Mouse (Mus musculus) T-cell, adult 2 months (primary cell): ENCODE results near the gene Fstl4.
A peak's percentile ranks its signal among the peaks of the same experiment; 100 is the strongest.
"Not testable (repeated sequence)": the region's sequence is repeated elsewhere in the genome, so short reads cannot be mapped to it uniquely, and the experiment has no call there.

ENCODE experiments used
- DNase-seq: peaks from one replicate; pipeline ENCODE4 v3.0.0; 2022; ENCODE audit warnings: low spot score

Gene Fstl4

GRCm38 (mm10) chr11:53087896-53088295, 323.5 kb downstream of the Fstl4 start:
- DNase-seq = not testable (repeated sequence)

- DNase-seq = no peak
Measured at GRCm38 (mm10) chr11:53091596-53091995, 327.2 kb downstream of the Fstl4 start.

- DNase-seq = peak; percentile 10
Measured at GRCm38 (mm10) chr11:53096871-53097270, 332.4 kb downstream of the Fstl4 start.

GRCm38 (mm10) chr11:53097331-53097730, 332.9 kb downstream of the Fstl4 start:
- DNase-seq = no peak

- no peak for DNase-seq
Measured at GRCm38 (mm10) chr11:53097870-53098269, 333.4 kb downstream of the Fstl4 start.

GRCm38 (mm10) chr11:53098780-53099198, 334.4 kb downstream of the Fstl4 start:
- no peak for DNase-seq

- no peak for DNase-seq
Measured at GRCm38 (mm10) chr11:53099322-53099721, 334.9 kb downstream of the Fstl4 start.

- no peak for DNase-seq
Measured at GRCm38 (mm10) chr11:53101732-53102131, 337.3 kb downstream of the Fstl4 start.

GRCm38 (mm10) chr11:53103601-53104325, 339.3 kb downstream of the Fstl4 start:
- DNase-seq = no peak

GRCm38 (mm10) chr11:53107706-53108105, 343.3 kb downstream of the Fstl4 start:
- DNase-seq = no peak

GRCm38 (mm10) chr11:53108798-53109197, 344.4 kb downstream of the Fstl4 start:
- no peak for DNase-seq

GRCm38 (mm10) chr11:53109701-53110467, 345.4 kb downstream of the Fstl4 start:
- no peak for DNase-seq

- no peak for DNase-seq
Measured at GRCm38 (mm10) chr11:53115711-53116110, 351.3 kb downstream of the Fstl4 start.

GRCm38 (mm10) chr11:53116356-53116755, 351.9 kb downstream of the Fstl4 start:
- DNase-seq = no peak

GRCm38 (mm10) chr11:53118226-53118965, 354.0 kb downstream of the Fstl4 start:
- no peak for DNase-seq

GRCm38 (mm10) chr11:53119966-53120365, 355.5 kb downstream of the Fstl4 start:
- DNase-seq = no peak

- DNase-seq = no peak
Measured at GRCm38 (mm10) chr11:53121208-53121607, 356.8 kb downstream of the Fstl4 start.

GRCm38 (mm10) chr11:53124799-53125198, 360.4 kb downstream of the Fstl4 start:
- DNase-seq = no peak

GRCm38 (mm10) chr11:53126660-53127059, 362.2 kb downstream of the Fstl4 start:
- DNase-seq = no peak

- DNase-seq = peak; percentile 17
Measured at GRCm38 (mm10) chr11:53128661-53129060, 364.2 kb downstream of the Fstl4 start.

- peak; percentile 41 for DNase-seq
Measured at GRCm38 (mm10) chr11:53132406-53133035, 368.1 kb downstream of the Fstl4 start.

GRCm38 (mm10) chr11:53136371-53136770, 371.9 kb downstream of the Fstl4 start:
- DNase-seq = no peak
